Mouse (Mus musculus): ENCODE measurements around the gene Nadsyn1. TPM values are rescaled to one million over a fixed set of nuclear protein-coding genes. Genes with fewer than 3 reads are reported as not detected.
A peak's percentile ranks its signal among the peaks of the same experiment; 100 is the strongest.

The Nadsyn1 gene
- polyA plus RNA-seq, 1 experiment from 2014 or later = 5.2 TPM

GRCm38 (mm10) chr7:143834972-143835371, 12.3 kb upstream of the Nadsyn1 start:
- Histone ChIP-seq H3K4me1 (ENCODE audit: control insufficient read depth, insufficient read depth, low read length) (peaks cover 13% of the 10 kb centered on the region), H3K4me2 (ENCODE audit: low read length) (no peak overlapping the region), H3K27me3 (replicated peaks; ENCODE audit: control insufficient read depth, insufficient read depth, low read length) (no peaks in the 10 kb centered on the region)

GRCm38 (mm10) chr7:143834316-143834715, 11.7 kb upstream of the Nadsyn1 start:
- Histone ChIP-seq H3K4me1 (ENCODE audit: control insufficient read depth, insufficient read depth, low read length) (peaks cover 13% of the 10 kb centered on the region), H3K36me3 (ENCODE audit: control insufficient read depth, insufficient read depth, low read length) (peaks cover 26% of the 10 kb centered on the region), H3K9me3 (replicated peaks; ENCODE audit: control insufficient read depth, low read length) (no peaks in the 10 kb centered on the region), H3K4me3 (ENCODE audit: low read depth, low read length) (no peak overlapping the region), H3K9ac (ENCODE audit: low read length) (no peak overlapping the region), H3K27ac (ENCODE audit: low read depth, low read length) (no peak overlapping the region), H3K4me2 (ENCODE audit: low read length) (no peak overlapping the region), H3K27me3 (replicated peaks; ENCODE audit: control insufficient read depth, insufficient read depth, low read length) (no peaks in the 10 kb centered on the region)
- 90% methylated on average over 2 of the region's 2 CpGs for WGBS
- DNase-seq (ENCODE audit: low spot score) = no peak
- ATAC-seq = no peak

More at GRCm38 (mm10) chr7:143834972-143835371, 12.3 kb upstream of the Nadsyn1 start:
- no peak overlapping the region for H3K27ac ChIP-seq (ENCODE audit: low read depth, low read length)
- ATAC-seq (no peak), DNase-seq (ENCODE audit: low spot score) (no peak)
- peaks cover 30% of the 10 kb centered on the region for H3K36me3 ChIP-seq (ENCODE audit: control insufficient read depth, insufficient read depth, low read length)
- H3K4me3 ChIP-seq (ENCODE audit: low read depth, low read length) = no peak overlapping the region
- no peak overlapping the region for H3K9ac ChIP-seq (ENCODE audit: low read length)
- no peaks in the 10 kb centered on the region for H3K9me3 ChIP-seq (replicated peaks; ENCODE audit: control insufficient read depth, low read length)
- WGBS = 82% methylated on average over 3 of the region's 3 CpGs

GRCm38 (mm10) chr7:143833581-143834190, 11.0 kb upstream of the Nadsyn1 start:
- Histone ChIP-seq H3K27ac (ENCODE audit: low read depth, low read length) (no peak overlapping the region), H3K4me1 (ENCODE audit: control insufficient read depth, insufficient read depth, low read length) (peaks cover 13% of the 10 kb centered on the region)
- WGBS = 83% methylated on average over 6 of the region's 6 CpGs

GRCm38 (mm10) chr7:143832611-143833010, 10.0 kb upstream of the Nadsyn1 start:
- Histone ChIP-seq H3K9me3 (replicated peaks; ENCODE audit: control insufficient read depth, low read length) (no peaks in the 10 kb centered on the region), H3K9ac (ENCODE audit: low read length) (no peak overlapping the region), H3K4me2 (ENCODE audit: low read length) (no peak overlapping the region), H3K4me3 (ENCODE audit: low read depth, low read length) (no peak overlapping the region), H3K36me3 (ENCODE audit: control insufficient read depth, insufficient read depth, low read length) (peaks cover 9% of the 10 kb centered on the region), H3K4me1 (ENCODE audit: control insufficient read depth, insufficient read depth, low read length) (peaks cover 13% of the 10 kb centered on the region), H3K27ac (ENCODE audit: low read depth, low read length) (no peak overlapping the region), H3K27me3 (replicated peaks; ENCODE audit: control insufficient read depth, insufficient read depth, low read length) (no peaks in the 10 kb centered on the region)
- ATAC-seq = no peak
- DNase-seq (ENCODE audit: low spot score) = no peak
- WGBS = 92% methylated on average over 2 of the region's 2 CpGs

More at GRCm38 (mm10) chr7:143833581-143834190, 11.0 kb upstream of the Nadsyn1 start:
- Histone ChIP-seq H3K4me3 (ENCODE audit: low read depth, low read length) (no peak overlapping the region), H3K27me3 (replicated peaks; ENCODE audit: control insufficient read depth, insufficient read depth, low read length) (no peaks in the 10 kb centered on the region), H3K9me3 (replicated peaks; ENCODE audit: control insufficient read depth, low read length) (no peaks in the 10 kb centered on the region), H3K36me3 (ENCODE audit: control insufficient read depth, insufficient read depth, low read length) (peaks cover 20% of the 10 kb centered on the region), H3K9ac (ENCODE audit: low read length) (no peak overlapping the region), H3K4me2 (ENCODE audit: low read length) (no peak overlapping the region)
- ATAC-seq (no peak), DNase-seq (ENCODE audit: low spot score) (no peak)

- no peak overlapping the region for H3K27ac ChIP-seq (ENCODE audit: low read depth, low read length)
- H3K36me3 ChIP-seq (ENCODE audit: control insufficient read depth, insufficient read depth, low read length) = peaks cover 5% of the 10 kb centered on the region
- H3K27me3 ChIP-seq (replicated peaks; ENCODE audit: control insufficient read depth, insufficient read depth, low read length) = no peaks in the 10 kb centered on the region
- H3K9ac ChIP-seq (ENCODE audit: low read length) = peak overlapping the region; percentile 13; the same call in 1 of the 2 replicates
- ATAC-seq = no peak
- 82% methylated on average over 8 of the region's 8 CpGs for WGBS
- no peak overlapping the region for H3K4me3 ChIP-seq (ENCODE audit: low read depth, low read length)
- H3K4me1 ChIP-seq (ENCODE audit: control insufficient read depth, insufficient read depth, low read length) = peaks cover 13% of the 10 kb centered on the region
- no peaks in the 10 kb centered on the region for H3K9me3 ChIP-seq (replicated peaks; ENCODE audit: control insufficient read depth, low read length)
- DNase-seq (ENCODE audit: low spot score) = no peak
- H3K4me2 ChIP-seq (ENCODE audit: low read length) = no peak overlapping the region
Measured at GRCm38 (mm10) chr7:143832196-143832595, 9.5 kb upstream of the Nadsyn1 start.

GRCm38 (mm10) chr7:143830399-143830798, 7.8 kb upstream of the Nadsyn1 start:
- WGBS = 13% methylated on average over 6 of the region's 6 CpGs
- peaks cover 13% of the 10 kb centered on the region for H3K4me1 ChIP-seq (ENCODE audit: control insufficient read depth, insufficient read depth, low read length)

GRCm38 (mm10) chr7:143829504-143830331, 7.1 kb upstream of the Nadsyn1 start:
- peak overlapping the region; percentile 50 for H3K4me3 ChIP-seq (ENCODE audit: low read depth, low read length)

More at GRCm38 (mm10) chr7:143830399-143830798, 7.8 kb upstream of the Nadsyn1 start:
- peak overlapping the region; percentile 79 for H3K4me2 ChIP-seq (ENCODE audit: low read length)
- H3K27ac ChIP-seq (ENCODE audit: low read depth, low read length) = peak overlapping the region; percentile 44; the same call in 1 of the 2 replicates
- DNase-seq (ENCODE audit: low spot score) (no peak), ATAC-seq (peak; percentile 23)
- H3K9me3 ChIP-seq (replicated peaks; ENCODE audit: control insufficient read depth, low read length) = no peaks in the 10 kb centered on the region
- H3K27me3 ChIP-seq (replicated peaks; ENCODE audit: control insufficient read depth, insufficient read depth, low read length) = no peaks in the 10 kb centered on the region
- no peaks in the 10 kb centered on the region; the same call in 1 of the 2 replicates for H3K36me3 ChIP-seq (ENCODE audit: control insufficient read depth, insufficient read depth, low read length)
- H3K4me3 ChIP-seq (ENCODE audit: low read depth, low read length) = peak overlapping the region; percentile 50
- H3K9ac ChIP-seq (ENCODE audit: low read length) = peak overlapping the region; percentile 70

GRCm38 (mm10) chr7:143826985-143827384, 4.3 kb upstream of the Nadsyn1 start:
- Histone ChIP-seq H3K36me3 (ENCODE audit: control insufficient read depth, insufficient read depth, low read length) (no peaks in the 10 kb centered on the region), H3K4me3 (ENCODE audit: low read depth, low read length) (no peak overlapping the region), H3K9me3 (replicated peaks; ENCODE audit: control insufficient read depth, low read length) (no peaks in the 10 kb centered on the region), H3K27me3 (replicated peaks; ENCODE audit: control insufficient read depth, insufficient read depth, low read length) (no peaks in the 10 kb centered on the region), H3K4me2 (ENCODE audit: low read length) (no peak overlapping the region), H3K4me1 (ENCODE audit: control insufficient read depth, insufficient read depth, low read length) (peaks cover 16% of the 10 kb centered on the region), H3K27ac (ENCODE audit: low read depth, low read length) (no peak overlapping the region), H3K9ac (ENCODE audit: low read length) (no peak overlapping the region)
- DNase-seq (ENCODE audit: low spot score) (no peak), ATAC-seq (no peak)
- WGBS = 93% methylated on average over 2 of the region's 2 CpGs

More at GRCm38 (mm10) chr7:143829504-143830331, 7.1 kb upstream of the Nadsyn1 start:
- H3K9ac ChIP-seq (ENCODE audit: low read length) = peak overlapping the region; percentile 70
- H3K4me1 ChIP-seq (ENCODE audit: control insufficient read depth, insufficient read depth, low read length) = peaks cover 13% of the 10 kb centered on the region
- no peaks in the 10 kb centered on the region for H3K9me3 ChIP-seq (replicated peaks; ENCODE audit: control insufficient read depth, low read length)
- peak overlapping the region; percentile 92 for H3K27ac ChIP-seq (ENCODE audit: low read depth, low read length)
- WGBS = under 1% methylated on average over 37 of the region's 37 CpGs
- H3K36me3 ChIP-seq (ENCODE audit: control insufficient read depth, insufficient read depth, low read length) = no peaks in the 10 kb centered on the region; the same call in 1 of the 2 replicates
- DNase-seq (ENCODE audit: low spot score) (peak; percentile 99), ATAC-seq (peak; percentile 98)
- no peaks in the 10 kb centered on the region for H3K27me3 ChIP-seq (replicated peaks; ENCODE audit: control insufficient read depth, insufficient read depth, low read length)
- H3K4me2 ChIP-seq (ENCODE audit: low read length) = peak overlapping the region; percentile 79

Data from forebrain, embryonic 14.5 days (tissue).